In genomic region chr10:116655018-116655807, GRCm38 (mm10) we compare ENCODE assay signal across 12 mouse cellular contexts.
DNase-seq lines count a peak whose midpoint lies in the region.
"Had no signal": no experiment of that assay in that cellular context is flagged by ENCODE, and none has a peak within 500 bp of the region (broad histone marks: within the 10 kb centered on the region; RNA-seq: fewer than 3 reads in every experiment).

No protein-coding gene starts in this region.

- peak; percentile 20 for DNase-seq in thymus, postnatal 14 days
- no peak for DNase-seq in thymus, postnatal 25 days
- peak; percentile 61 for DNase-seq in CD4-positive, CD25-positive, alpha-beta regulatory T cell, adult 2 months (ENCODE audit: low read depth, low spot score)
- peak; percentile 79 for DNase-seq in induced T-regulatory cell, adult 2 months (ENCODE audit: low read depth)
- DNase-seq in c-Kit-positive CD71-positive TER-119-positive erythroid progenitor cells, embryonic 14.5 days (ENCODE audit: low spot score), result no peak
- DNase-seq in retina, postnatal 1 day, result no peak
- DNase-seq: adrenal gland, postnatal 14 days; cerebellum, adult 9-11 months; cerebellum, postnatal 36 days; forebrain, postnatal 0 days; gastrocnemius, postnatal 14 days; heart, postnatal 36 days had no signal

Comparison
In these comparisons a context has a peak if more than half of its experiments do, and no peak if none do; other contexts are left out.
1. DNase-seq: peak in thymus, postnatal 14 days (single experiment), CD4-positive, CD25-positive, alpha-beta regulatory T cell, adult 2 months (single experiment) and induced T-regulatory cell, adult 2 months (single experiment); none in thymus, postnatal 25 days (single experiment), c-Kit-positive CD71-positive TER-119-positive erythroid progenitor cells, embryonic 14.5 days (single experiment) and retina, postnatal 1 day (single experiment).